Mouse (Mus musculus): ENCODE data around the gene Gm44511. TPM values are rescaled to one million over a fixed set of nuclear protein-coding genes. Genes with fewer than 3 reads are reported as not detected.
"Not testable (repeated sequence)": the region's sequence is repeated elsewhere in the genome, so short reads cannot be mapped to it uniquely, and the experiment has no call there.

Gm44511 gene
- polyA plus RNA-seq, 1 experiment from 2014 or later, result not detected

DNA sequence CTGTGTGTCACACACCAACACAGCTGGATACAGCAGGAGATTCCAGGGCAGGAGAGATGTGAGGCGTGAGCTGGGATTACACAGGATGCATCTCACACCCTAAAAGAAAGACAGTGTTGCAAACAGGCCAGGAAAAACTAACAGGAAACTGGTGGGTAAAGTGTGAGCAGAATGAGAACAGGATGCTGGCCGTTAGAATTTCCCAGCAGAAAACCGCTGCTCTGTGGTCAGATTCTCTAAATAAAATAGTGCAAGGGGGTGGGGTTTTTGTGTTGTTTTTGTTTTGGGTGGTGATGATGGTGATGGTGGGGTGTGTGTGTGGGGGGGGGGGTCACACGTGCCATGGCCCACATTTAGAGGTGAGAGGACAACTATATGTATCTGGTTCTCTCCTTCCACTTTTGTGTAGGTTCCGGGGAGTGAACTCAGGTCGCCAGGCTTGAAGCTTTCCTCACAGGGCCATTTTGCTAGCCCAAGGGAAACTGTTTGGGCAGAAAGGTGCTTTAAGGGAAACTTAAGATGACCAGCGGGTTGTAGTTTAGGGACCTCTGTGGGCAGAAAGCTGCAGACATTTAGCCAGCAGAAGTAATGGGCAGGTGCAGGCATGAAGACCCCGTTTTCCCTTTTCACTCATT, 29.7 kb downstream of the Gm44511 start:
- Histone ChIP-seq H3K9ac (replicated peaks; ENCODE audit: low read length) (no peak overlapping the region), H3K4me1 (ENCODE audit: control insufficient read depth, insufficient read depth, low read length) (no peaks in the 10 kb centered on the region), H3K27ac (replicated peaks; ENCODE audit: low read depth, low read length) (no peak overlapping the region), H3K4me3 (ENCODE audit: low read depth, low read length) (no peak overlapping the region), H3K9me3 (replicated peaks; ENCODE audit: control insufficient read depth, low read length) (no peaks in the 10 kb centered on the region), H3K4me2 (ENCODE audit: low read depth, low read length) (no peak overlapping the region), H3K27me3 (ENCODE audit: control insufficient read depth, insufficient read depth, low read length) (no peaks in the 10 kb centered on the region), H3K36me3 (replicated peaks; ENCODE audit: control insufficient read depth, insufficient read depth, low read depth, low read length) (no peaks in the 10 kb centered on the region)
- WGBS, result 71% methylated on average over 8 of the region's 8 CpGs
- ATAC-seq (replicated peaks; ENCODE audit: insufficient number of reproducible peaks, low FRiP score, low TSS enrichment, low read depth) (no peak), DNase-seq (ENCODE audit: low spot score) (no peak)

- Histone ChIP-seq H3K9me3 (replicated peaks; ENCODE audit: control insufficient read depth, low read length) (no peaks in the 10 kb centered on the region), H3K27ac (replicated peaks; ENCODE audit: low read depth, low read length) (no peak overlapping the region), H3K4me2 (ENCODE audit: low read depth, low read length) (no peak overlapping the region), H3K9ac (replicated peaks; ENCODE audit: low read length) (no peak overlapping the region), H3K27me3 (ENCODE audit: control insufficient read depth, insufficient read depth, low read length) (no peaks in the 10 kb centered on the region), H3K36me3 (replicated peaks; ENCODE audit: control insufficient read depth, insufficient read depth, low read depth, low read length) (no peaks in the 10 kb centered on the region), H3K4me3 (ENCODE audit: low read depth, low read length) (no peak overlapping the region), H3K4me1 (ENCODE audit: control insufficient read depth, insufficient read depth, low read length) (no peaks in the 10 kb centered on the region)
- 52% methylated on average over 6 of the region's 6 CpGs for WGBS
- ATAC-seq (replicated peaks; ENCODE audit: insufficient number of reproducible peaks, low FRiP score, low TSS enrichment, low read depth), result no peak
- no peak for DNase-seq (ENCODE audit: low spot score)
Measured at GRCm38 (mm10) chr6:128793734-128794133, 32.4 kb downstream of the Gm44511 start.

- not testable (repeated sequence) for H3K9me3 ChIP-seq (replicated peaks; ENCODE audit: control insufficient read depth, low read length); H3K36me3 ChIP-seq (replicated peaks; ENCODE audit: control insufficient read depth, insufficient read depth, low read depth, low read length); H3K4me1 ChIP-seq (ENCODE audit: control insufficient read depth, insufficient read depth, low read length); ATAC-seq (replicated peaks; ENCODE audit: insufficient number of reproducible peaks, low FRiP score, low TSS enrichment, low read depth); H3K9ac ChIP-seq (replicated peaks; ENCODE audit: low read length); H3K27ac ChIP-seq (replicated peaks; ENCODE audit: low read depth, low read length); H3K4me3 ChIP-seq (ENCODE audit: low read depth, low read length); H3K27me3 ChIP-seq (ENCODE audit: control insufficient read depth, insufficient read depth, low read length); H3K4me2 ChIP-seq (ENCODE audit: low read depth, low read length); DNase-seq (ENCODE audit: low spot score)
- WGBS, result 90% methylated on average over 4 of the region's 4 CpGs
Measured at GRCm38 (mm10) chr6:128790491-128790994, 35.6 kb downstream of the Gm44511 start.

GRCm38 (mm10) chr6:128789115-128789514, 37.0 kb downstream of the Gm44511 start, which contains the start of gene Klrb1c:
Gene Klrb1c (minus strand): TSS chr6:128789215.
- H3K27ac ChIP-seq (replicated peaks; ENCODE audit: low read depth, low read length), result no peak within 1 kb of the TSS
- no peaks in the 10 kb centered on the region for H3K9me3 ChIP-seq (replicated peaks; ENCODE audit: control insufficient read depth, low read length)
- DNase-seq (ENCODE audit: low spot score) (no peak), ATAC-seq (replicated peaks; ENCODE audit: insufficient number of reproducible peaks, low FRiP score, low TSS enrichment, low read depth) (no peak)
- H3K27me3 ChIP-seq (ENCODE audit: control insufficient read depth, insufficient read depth, low read length), result no peaks in the 10 kb centered on the region
- no peak within 1 kb of the TSS for H3K9ac ChIP-seq (replicated peaks; ENCODE audit: low read length)
- no peak within 1 kb of the TSS for H3K4me3 ChIP-seq (ENCODE audit: low read depth, low read length)
- H3K36me3 ChIP-seq (replicated peaks; ENCODE audit: control insufficient read depth, insufficient read depth, low read depth, low read length), result no peaks in the 10 kb centered on the region
- no peaks in the 10 kb centered on the region for H3K4me1 ChIP-seq (ENCODE audit: control insufficient read depth, insufficient read depth, low read length)
- WGBS, result 83% methylated on average over 2 of the region's 2 CpGs
- H3K4me2 ChIP-seq (ENCODE audit: low read depth, low read length), result no peak within 1 kb of the TSS

GRCm38 (mm10) chr6:128788517-128788916, 37.6 kb downstream of the Gm44511 start:
- DNase-seq (ENCODE audit: low spot score) (no peak), ATAC-seq (replicated peaks; ENCODE audit: insufficient number of reproducible peaks, low FRiP score, low TSS enrichment, low read depth) (no peak)
- WGBS, result 90% methylated on average over 1 of the region's 1 CpGs

GRCm38 (mm10) chr6:128786396-128786795, 39.7 kb downstream of the Gm44511 start:
- H3K4me2 ChIP-seq (ENCODE audit: low read depth, low read length); H3K9ac ChIP-seq (replicated peaks; ENCODE audit: low read length); H3K27me3 ChIP-seq (ENCODE audit: control insufficient read depth, insufficient read depth, low read length); H3K36me3 ChIP-seq (replicated peaks; ENCODE audit: control insufficient read depth, insufficient read depth, low read depth, low read length); H3K4me1 ChIP-seq (ENCODE audit: control insufficient read depth, insufficient read depth, low read length); DNase-seq (ENCODE audit: low spot score); H3K9me3 ChIP-seq (replicated peaks; ENCODE audit: control insufficient read depth, low read length); H3K27ac ChIP-seq (replicated peaks; ENCODE audit: low read depth, low read length); ATAC-seq (replicated peaks; ENCODE audit: insufficient number of reproducible peaks, low FRiP score, low TSS enrichment, low read depth); H3K4me3 ChIP-seq (ENCODE audit: low read depth, low read length): not testable (repeated sequence)
- 88% methylated on average over 1 of the region's 1 CpGs for WGBS

More at GRCm38 (mm10) chr6:128788517-128788916, 37.6 kb downstream of the Gm44511 start:
- H3K4me2 ChIP-seq (ENCODE audit: low read depth, low read length), result no peak overlapping the region
- no peaks in the 10 kb centered on the region for H3K4me1 ChIP-seq (ENCODE audit: control insufficient read depth, insufficient read depth, low read length)
- no peak overlapping the region for H3K27ac ChIP-seq (replicated peaks; ENCODE audit: low read depth, low read length)
- H3K27me3 ChIP-seq (ENCODE audit: control insufficient read depth, insufficient read depth, low read length), result no peaks in the 10 kb centered on the region
- H3K36me3 ChIP-seq (replicated peaks; ENCODE audit: control insufficient read depth, insufficient read depth, low read depth, low read length), result no peaks in the 10 kb centered on the region
- H3K4me3 ChIP-seq (ENCODE audit: low read depth, low read length), result no peak overlapping the region
- H3K9ac ChIP-seq (replicated peaks; ENCODE audit: low read length), result no peak overlapping the region
- no peaks in the 10 kb centered on the region for H3K9me3 ChIP-seq (replicated peaks; ENCODE audit: control insufficient read depth, low read length)

- ATAC-seq (replicated peaks; ENCODE audit: insufficient number of reproducible peaks, low FRiP score, low TSS enrichment, low read depth) (peak; percentile 67), DNase-seq (ENCODE audit: low spot score) (peak; percentile 65)
- Histone ChIP-seq H3K9me3 (replicated peaks; ENCODE audit: control insufficient read depth, low read length) (no peaks in the 10 kb centered on the region), H3K27ac (replicated peaks; ENCODE audit: low read depth, low read length) (0 out of 2 replicates have a peak overlapping the region, but pooled peaks have one; percentile 28), H3K4me2 (ENCODE audit: low read depth, low read length) (no peak overlapping the region; the same call in 1 of the 2 replicates), H3K27me3 (ENCODE audit: control insufficient read depth, insufficient read depth, low read length) (no peaks in the 10 kb centered on the region), H3K36me3 (replicated peaks; ENCODE audit: control insufficient read depth, insufficient read depth, low read depth, low read length) (no peaks in the 10 kb centered on the region), H3K4me1 (ENCODE audit: control insufficient read depth, insufficient read depth, low read length) (no peaks in the 10 kb centered on the region), H3K9ac (replicated peaks; ENCODE audit: low read length) (no peak overlapping the region), H3K4me3 (ENCODE audit: low read depth, low read length) (no peak overlapping the region)
- 70% methylated on average over 10 of the region's 10 CpGs for WGBS
Measured at GRCm38 (mm10) chr6:128769481-128770253, 56.4 kb downstream of the Gm44511 start.

DNA sequence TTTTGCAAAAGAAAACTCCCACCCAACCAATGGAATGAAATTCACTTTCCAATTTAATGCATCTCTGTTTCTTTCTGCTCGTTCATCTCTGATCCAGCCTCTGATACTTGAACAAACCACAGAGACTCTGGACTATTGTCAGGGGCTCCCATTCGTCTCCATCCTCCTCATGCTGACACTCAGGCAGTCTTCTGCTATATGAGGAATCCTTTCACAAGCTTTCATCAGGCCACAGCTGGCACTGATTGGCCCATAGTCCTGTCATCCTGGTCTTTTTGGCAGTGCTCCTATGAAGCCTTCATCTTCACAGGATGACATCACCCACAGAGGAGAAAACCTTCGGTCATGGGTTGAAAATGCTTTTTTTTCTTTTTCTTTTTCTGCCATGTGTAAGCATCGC, 58.1 kb downstream of the Gm44511 start:
- H3K27ac ChIP-seq (replicated peaks; ENCODE audit: low read depth, low read length), result no peak overlapping the region
- no peak for DNase-seq (ENCODE audit: low spot score)
- no peaks in the 10 kb centered on the region for H3K4me1 ChIP-seq (ENCODE audit: control insufficient read depth, insufficient read depth, low read length)
- no peak overlapping the region for H3K9ac ChIP-seq (replicated peaks; ENCODE audit: low read length)
- no peak for ATAC-seq (replicated peaks; ENCODE audit: insufficient number of reproducible peaks, low FRiP score, low TSS enrichment, low read depth)
- no peaks in the 10 kb centered on the region for H3K27me3 ChIP-seq (ENCODE audit: control insufficient read depth, insufficient read depth, low read length)
- WGBS, result 78% methylated on average over 4 of the region's 4 CpGs
- H3K4me2 ChIP-seq (ENCODE audit: low read depth, low read length), result no peak overlapping the region
- no peaks in the 10 kb centered on the region for H3K9me3 ChIP-seq (replicated peaks; ENCODE audit: control insufficient read depth, low read length)
- no peaks in the 10 kb centered on the region for H3K36me3 ChIP-seq (replicated peaks; ENCODE audit: control insufficient read depth, insufficient read depth, low read depth, low read length)
- no peak overlapping the region for H3K4me3 ChIP-seq (ENCODE audit: low read depth, low read length)
